Mouse (Mus musculus): ENCODE measurements around the gene Ttc30a2. TPM values are rescaled to one million over a fixed set of nuclear protein-coding genes. Genes with fewer than 3 reads are reported as not detected.

The Ttc30a2 gene
- total RNA-seq, 1 experiment, result 0.36 TPM

- no peak for TF ChIP-seq CHD2 (IDR thresholded peaks at IDR 0.05; ENCODE audit: low read depth, low read length)
- TF ChIP-seq ZNF384 (IDR thresholded peaks at IDR 0.05; ENCODE audit: low read depth, low read length), result no peak
- TF ChIP-seq ZC3H11A (IDR thresholded peaks at IDR 0.05; ENCODE audit: borderline replicate concordance, low read depth, low read length), result no peak
- no peak for TF ChIP-seq HCFC1 (IDR thresholded peaks at IDR 0.05; ENCODE audit: borderline replicate concordance, insufficient read depth, low read length)
- no peak for TF ChIP-seq MAFK (IDR thresholded peaks at IDR 0.05; ENCODE audit: insufficient read depth, low read depth, low read length)
- H3K9ac ChIP-seq (ENCODE audit: insufficient read depth, low read depth, low read length, poor library complexity, severe bottlenecking), result no peak overlapping the region
- DNase-seq (ENCODE audit: low read depth, low spot score), result no peak
- no peak overlapping the region for H3K27ac ChIP-seq (ENCODE audit: insufficient read depth, low read depth, low read length, poor library complexity, severe bottlenecking)
- in situ Hi-C loops (cut with MboI; ENCODE audit: low sequenced_read_pairs in 2 of 2, unreplicated experiment in 2 of 2), result no loop called here
- peaks cover 12 to 15% of the 10 kb centered on the region in 2 experiments; a peak in 3 of 4 replicates for H3K4me1 ChIP-seq (ENCODE audit: control insufficient read depth in 2 of 2, insufficient read depth in 2 of 2, low read length in 2 of 2, poor library complexity in 1 of 2)
- no peaks in the 10 kb centered on the region for H3K9me3 ChIP-seq (ENCODE audit: control insufficient read depth, insufficient read depth, low read depth, low read length)
- H3K4me3 ChIP-seq (ENCODE audit: insufficient read depth in 1 of 2, low read depth in 1 of 2, low read length in 2 of 2, poor library complexity in 1 of 2, severe bottlenecking in 1 of 2), result no peak overlapping the region
- H3K36me3 ChIP-seq (ENCODE audit: control insufficient read depth, insufficient read depth, low read length, poor library complexity, severe bottlenecking), result no peaks in the 10 kb centered on the region
These were observed 11.7 kb upstream of the Ttc30a2 start for GRCm38 (mm10) chr2:75989694-75990093.

GRCm38 (mm10) chr2:75988779-75989363 lies 10.9 kb upstream of the Ttc30a2 start:
- TF ChIP-seq CHD2 (IDR thresholded peaks at IDR 0.05; ENCODE audit: low read depth, low read length), result no peak
- peak; percentile 90 for TF ChIP-seq ZNF384 (IDR thresholded peaks at IDR 0.05; ENCODE audit: low read depth, low read length)
- TF ChIP-seq ZC3H11A (IDR thresholded peaks at IDR 0.05; ENCODE audit: borderline replicate concordance, low read depth, low read length), result no peak
- Histone ChIP-seq H3K9ac (ENCODE audit: insufficient read depth, low read depth, low read length, poor library complexity, severe bottlenecking) (no peak overlapping the region), H3K27ac (ENCODE audit: insufficient read depth, low read depth, low read length, poor library complexity, severe bottlenecking) (no peak overlapping the region), H3K9me3 (ENCODE audit: control insufficient read depth, insufficient read depth, low read depth, low read length) (no peaks in the 10 kb centered on the region), H3K4me1 (ENCODE audit: control insufficient read depth in 2 of 2, insufficient read depth in 2 of 2, low read length in 2 of 2, poor library complexity in 1 of 2) (peaks cover 12 to 15% of the 10 kb centered on the region in 2 experiments; a peak in 3 of 4 replicates), H3K4me3 (ENCODE audit: insufficient read depth in 1 of 2, low read depth in 1 of 2, low read length in 2 of 2, poor library complexity in 1 of 2, severe bottlenecking in 1 of 2) (no peak overlapping the region; a peak in 1 of 4 replicates), H3K36me3 (ENCODE audit: control insufficient read depth, insufficient read depth, low read length, poor library complexity, severe bottlenecking) (no peaks in the 10 kb centered on the region)
- in situ Hi-C loops (cut with MboI; ENCODE audit: low sequenced_read_pairs in 2 of 2, unreplicated experiment in 2 of 2), result no loop called here
- no peak for DNase-seq (ENCODE audit: low read depth, low spot score)

- H3K36me3 ChIP-seq (ENCODE audit: control insufficient read depth, insufficient read depth, low read length, poor library complexity, severe bottlenecking), result no peaks in the 10 kb centered on the region
- no peak overlapping the region for H3K9ac ChIP-seq (ENCODE audit: insufficient read depth, low read depth, low read length, poor library complexity, severe bottlenecking)
- peaks cover 12 to 15% of the 10 kb centered on the region in 2 experiments; a peak in 3 of 4 replicates for H3K4me1 ChIP-seq (ENCODE audit: control insufficient read depth in 2 of 2, insufficient read depth in 2 of 2, low read length in 2 of 2, poor library complexity in 1 of 2)
- DNase-seq (ENCODE audit: low read depth, low spot score), result no peak
- in situ Hi-C loops (cut with MboI; ENCODE audit: low sequenced_read_pairs in 2 of 2, unreplicated experiment in 2 of 2), result no loop called here
- no peak overlapping the region; a peak in 1 of 4 replicates for H3K4me3 ChIP-seq (ENCODE audit: insufficient read depth in 1 of 2, low read depth in 1 of 2, low read length in 2 of 2, poor library complexity in 1 of 2, severe bottlenecking in 1 of 2)
- no peak overlapping the region for H3K27ac ChIP-seq (ENCODE audit: insufficient read depth, low read depth, low read length, poor library complexity, severe bottlenecking)
- H3K9me3 ChIP-seq (ENCODE audit: control insufficient read depth, insufficient read depth, low read depth, low read length), result no peaks in the 10 kb centered on the region
- no peak for TF ChIP-seq ZC3H11A (IDR thresholded peaks at IDR 0.05; ENCODE audit: borderline replicate concordance, low read depth, low read length)
- 0 out of 2 replicates have a peak, but pooled peaks have one; percentile 63 for TF ChIP-seq MAFK (IDR thresholded peaks at IDR 0.05; ENCODE audit: insufficient read depth, low read depth, low read length)
- no peak for TF ChIP-seq HCFC1 (IDR thresholded peaks at IDR 0.05; ENCODE audit: borderline replicate concordance, insufficient read depth, low read length)
These were observed 10.4 kb upstream of the Ttc30a2 start for GRCm38 (mm10) chr2:75988378-75988777.

GRCm38 (mm10) chr2:75987739-75988138 lies 9.8 kb upstream of the Ttc30a2 start:
- Histone ChIP-seq H3K4me1 (ENCODE audit: control insufficient read depth in 2 of 2, insufficient read depth in 2 of 2, low read length in 2 of 2, poor library complexity in 1 of 2) (peaks cover 12 to 15% of the 10 kb centered on the region in 2 experiments; a peak in 3 of 4 replicates), H3K9me3 (ENCODE audit: control insufficient read depth, insufficient read depth, low read depth, low read length) (no peaks in the 10 kb centered on the region), H3K9ac (ENCODE audit: insufficient read depth, low read depth, low read length, poor library complexity, severe bottlenecking) (no peak overlapping the region), H3K36me3 (ENCODE audit: control insufficient read depth, insufficient read depth, low read length, poor library complexity, severe bottlenecking) (no peaks in the 10 kb centered on the region), H3K27ac (ENCODE audit: insufficient read depth, low read depth, low read length, poor library complexity, severe bottlenecking) (no peak overlapping the region), H3K4me3 (ENCODE audit: insufficient read depth in 1 of 2, low read depth in 1 of 2, low read length in 2 of 2, poor library complexity in 1 of 2, severe bottlenecking in 1 of 2) (no peak overlapping the region)
- TF ChIP-seq ZNF384 (IDR thresholded peaks at IDR 0.05; ENCODE audit: low read depth, low read length) (no peak), MAFK (IDR thresholded peaks at IDR 0.05; ENCODE audit: insufficient read depth, low read depth, low read length) (no peak), CHD2 (IDR thresholded peaks at IDR 0.05; ENCODE audit: low read depth, low read length) (no peak), ZC3H11A (IDR thresholded peaks at IDR 0.05; ENCODE audit: borderline replicate concordance, low read depth, low read length) (no peak)
- no peak for DNase-seq (ENCODE audit: low read depth, low spot score)
- in situ Hi-C loops (cut with MboI; ENCODE audit: low sequenced_read_pairs in 2 of 2, unreplicated experiment in 2 of 2), result no loop called here

- TF ChIP-seq HCFC1 (IDR thresholded peaks at IDR 0.05; ENCODE audit: borderline replicate concordance, insufficient read depth, low read length) (no peak), ZC3H11A (IDR thresholded peaks at IDR 0.05; ENCODE audit: borderline replicate concordance, low read depth, low read length) (peak; percentile 56; the same call in 1 of the 2 replicates)
- peaks cover 2 to 3% of the 10 kb centered on the region in 2 experiments; a peak in 3 of 4 replicates for H3K4me1 ChIP-seq (ENCODE audit: control insufficient read depth in 2 of 2, insufficient read depth in 2 of 2, low read length in 2 of 2, poor library complexity in 1 of 2)
- peak; percentile 60 for DNase-seq (ENCODE audit: low read depth, low spot score)
These were observed 7.2 kb upstream of the Ttc30a2 start for GRCm38 (mm10) chr2:75985124-75985523.

More at GRCm38 (mm10) chr2:75985124-75985523, 7.2 kb upstream of the Ttc30a2 start:
- in situ Hi-C loops (cut with MboI; ENCODE audit: low sequenced_read_pairs in 2 of 2, unreplicated experiment in 2 of 2), result no loop called here
- Histone ChIP-seq H3K27ac (ENCODE audit: insufficient read depth, low read depth, low read length, poor library complexity, severe bottlenecking) (no peak overlapping the region), H3K9me3 (ENCODE audit: control insufficient read depth, insufficient read depth, low read depth, low read length) (no peaks in the 10 kb centered on the region), H3K36me3 (ENCODE audit: control insufficient read depth, insufficient read depth, low read length, poor library complexity, severe bottlenecking) (no peaks in the 10 kb centered on the region), H3K4me3 (ENCODE audit: insufficient read depth in 1 of 2, low read depth in 1 of 2, low read length in 2 of 2, poor library complexity in 1 of 2, severe bottlenecking in 1 of 2) (no peak overlapping the region), H3K9ac (ENCODE audit: insufficient read depth, low read depth, low read length, poor library complexity, severe bottlenecking) (no peak overlapping the region)
